Mouse (Mus musculus) left cerebral cortex, postnatal 14 days (tissue): ENCODE results near the gene Abhd10. TPM values are rescaled to one million over a fixed set of nuclear protein-coding genes. Genes with fewer than 3 reads are reported as not detected.

Experiments
- DNase-seq, 2 experiments: peaks; one replicate each; pipeline ENCODE4 v3.0.0; 2021 to 2022; ENCODE audit warnings: low spot score in 2 of 2, mixed read lengths in 1 of 2
- intact Hi-C: fragments of 180-260 bp; cut with DNase I; formaldehyde crosslinking; loops from one replicate; pipeline ENCODE4 v1.15.1; 2025
- total RNA-seq, 2 experiments: library from RNA; stranded (reverse); gene quantifications; 2 replicates each; pipeline ENCODE4 v1.2.3; 2021

The Abhd10 gene
- total RNA-seq, 2 experiments from 2014 or later = 20.1 to 22.5 TPM

- intact Hi-C loops = no loop called here
- DNase-seq = no peak
Observed at GRCm38 (mm10) chr16:45743591-45744144, 913 bp upstream of the Abhd10 start.

- DNase-seq = no peak
- intact Hi-C loops = no loop called here
Observed at GRCm38 (mm10) chr16:45737880-45738279, 4.9 kb downstream of the Abhd10 start.

GRCm38 (mm10) chr16:45736724-45737123, 6.0 kb downstream of the Abhd10 start:
- intact Hi-C loops = no loop called here
- no peak for DNase-seq

- intact Hi-C loops = no loop called here
- no peak for DNase-seq
Observed at GRCm38 (mm10) chr16:45729163-45729562, 13.6 kb downstream of the Abhd10 start.

GRCm38 (mm10) chr16:45724742-45725102, 18.0 kb downstream of the Abhd10 start:
- intact Hi-C loops = loop anchor here (2.0 kb wide), 1 partner anchor 40 kb away; no protein-coding TSS in a partner anchor
- DNase-seq = no peak

- intact Hi-C loops = loop anchor here (2.0 kb wide), 1 partner anchor 39 kb away; no protein-coding TSS in a partner anchor
- DNase-seq = peak; percentile 76 to 82
Observed at GRCm38 (mm10) chr16:45724061-45724741, 18.6 kb downstream of the Abhd10 start, which contains the start of gene Tagln3. Gene Tagln3 (minus strand): TSS chr16:45724608.

- peak; percentile 23 to 43 for DNase-seq
- intact Hi-C loops = no loop called here
Observed at GRCm38 (mm10) chr16:45723172-45723901, 19.4 kb downstream of the Abhd10 start.

- DNase-seq = peak in 1 of 2 experiments; percentile 43
- intact Hi-C loops = no loop called here
Observed at GRCm38 (mm10) chr16:45722460-45722951, 20.2 kb downstream of the Abhd10 start.

- intact Hi-C loops = no loop called here
- DNase-seq = no peak
Observed at GRCm38 (mm10) chr16:45720022-45720630, 22.6 kb downstream of the Abhd10 start.

- intact Hi-C loops = no loop called here
- no peak for DNase-seq
Observed at GRCm38 (mm10) chr16:45718296-45718695, 24.5 kb downstream of the Abhd10 start.

GRCm38 (mm10) chr16:45714489-45715150, 28.1 kb downstream of the Abhd10 start:
- intact Hi-C loops = no loop called here
- DNase-seq = peak in 1 of 2 experiments; percentile 51

GRCm38 (mm10) chr16:45713878-45714277, 28.9 kb downstream of the Abhd10 start:
- no peak for DNase-seq
- intact Hi-C loops = no loop called here

GRCm38 (mm10) chr16:45713261-45713660, 29.5 kb downstream of the Abhd10 start:
- no peak for DNase-seq

GRCm38 (mm10) chr16:45711263-45711662, 31.5 kb downstream of the Abhd10 start:
- no peak for DNase-seq
- intact Hi-C loops = no loop called here

More at GRCm38 (mm10) chr16:45713261-45713660, 29.5 kb downstream of the Abhd10 start:
- intact Hi-C loops = no loop called here

- intact Hi-C loops = no loop called here
Observed at GRCm38 (mm10) chr16:45699301-45699700, 43.5 kb downstream of the Abhd10 start.

GRCm38 (mm10) chr16:45697996-45698395, 44.8 kb downstream of the Abhd10 start:
- no peak for DNase-seq
- intact Hi-C loops = no loop called here

More at GRCm38 (mm10) chr16:45699301-45699700, 43.5 kb downstream of the Abhd10 start:
- no peak for DNase-seq

GRCm38 (mm10) chr16:45695445-45696160, 47.2 kb downstream of the Abhd10 start:
- intact Hi-C loops = no loop called here
- DNase-seq = no peak

- no peak for DNase-seq
- intact Hi-C loops = no loop called here
Observed at GRCm38 (mm10) chr16:45693558-45693957, 49.2 kb downstream of the Abhd10 start, which contains the start of gene Tmprss7. Gene Tmprss7 (minus strand): TSS chr16:45693658.
